Mouse (Mus musculus) bone marrow macrophage, adult 2 months (primary cell): Measurements from ENCODE around the gene Gm2174. TPM values are rescaled to one million over a fixed set of nuclear protein-coding genes. Genes with fewer than 3 reads are reported as not detected.

Experiments
- H3K27ac ChIP-seq: 2 replicates; pipeline ENCODE4 v1.5.1; 2012; ENCODE audit warnings: low read depth, low read length; ENCODE audit not compliant: insufficient read depth
- H3K4me1 ChIP-seq: 2 replicates; pipeline ENCODE4 v1.6.1; 2012; ENCODE audit warnings: low read length; ENCODE audit not compliant: control insufficient read depth, insufficient read depth
- H3K4me3 ChIP-seq: 2 replicates; pipeline ENCODE4 v1.5.1; 2012; ENCODE audit warnings: mild to moderate bottlenecking, low read length, moderate library complexity; ENCODE audit not compliant: insufficient read depth
- CTCF ChIP-seq: IDR thresholded peaks from 2 replicates; pipeline ENCODE4 v1.5.1; 2012; ENCODE audit warnings: low read depth, mild to moderate bottlenecking, low read length, moderate library complexity
- POLR2A ChIP-seq: IDR thresholded peaks from 2 replicates; pipeline ENCODE4 v1.6.1; 2012; ENCODE audit warnings: mild to moderate bottlenecking, low read depth, low read length, borderline replicate concordance
- polyA plus RNA-seq: library from polyadenylated mRNA; stranded (reverse); fragments of >200 nt; gene quantifications from 2 replicates; pipeline ENCODE4 v1.2.4, GENCODE M21; 2012; ENCODE audit not compliant: missing spikeins, insufficient read depth, insufficient read length

The Gm2174 gene
- polyA plus RNA-seq, 1 experiment: 6.1 TPM

DNA sequence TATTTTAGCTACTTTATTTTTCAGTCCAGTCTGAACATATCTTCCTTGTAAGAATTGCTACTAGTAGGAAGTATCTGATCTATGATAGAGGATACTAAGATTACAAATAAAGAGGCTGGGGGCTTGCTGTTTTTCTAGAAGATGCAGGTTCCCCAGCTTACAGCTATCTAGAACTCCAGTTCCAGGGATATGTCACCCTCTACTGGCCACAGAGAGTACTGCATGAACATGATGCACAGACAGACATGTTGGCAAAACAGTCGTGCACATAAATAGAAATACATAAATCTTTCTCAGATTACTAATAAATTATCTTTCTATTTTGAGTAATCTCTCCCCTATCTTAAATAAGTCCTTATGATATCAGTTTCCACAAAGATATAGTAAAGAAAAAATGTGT is 42.0 kb downstream of the Gm2174 start:
- TF ChIP-seq CTCF (no peak), POLR2A (no peak)
- Histone ChIP-seq H3K27ac (no peak overlapping the region), H3K4me1 (no peaks in the 10 kb centered on the region), H3K4me3 (no peak overlapping the region)

DNA sequence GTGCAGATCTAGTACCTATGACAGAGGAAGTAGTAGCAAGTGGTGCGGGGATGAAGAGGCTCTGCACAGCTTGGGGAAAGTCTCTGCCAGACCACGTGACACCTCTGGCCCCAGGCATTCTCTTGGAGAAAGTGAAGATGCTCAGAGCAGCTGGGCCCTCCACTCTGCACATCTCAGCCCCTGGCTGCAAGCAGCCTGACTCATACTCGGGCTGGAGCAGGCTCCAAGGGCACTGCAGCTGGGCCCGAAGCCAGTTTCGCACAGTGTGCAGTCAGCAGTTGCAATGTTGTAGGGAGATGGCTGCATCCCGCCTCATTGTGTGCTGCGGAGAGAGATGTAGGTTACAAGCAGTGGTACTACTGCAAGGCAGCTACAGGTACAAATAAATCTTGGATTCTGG is 49.5 kb downstream of the Gm2174 start:
- Histone ChIP-seq H3K4me1 (peaks cover 2% of the 10 kb centered on the region; the same call in 1 of the 2 replicates), H3K4me3 (no peak overlapping the region), H3K27ac (no peak overlapping the region)
- TF ChIP-seq CTCF (no peak), POLR2A (no peak)

Other genes starting within 250 kb of the Gm2174 start
- gene Gm773, start 235.1 kb upstream of the Gm2174 start, polyA plus RNA-seq: not detected in 2 replicates
- gene Zfp449, start 101.6 kb upstream of the Gm2174 start, polyA plus RNA-seq: 1.4 and 1.7 TPM in 2 replicates
- gene Smim10l2a, start 73.4 kb upstream of the Gm2174 start, polyA plus RNA-seq: not detected in 2 replicates
- 86.7 and 89.1 TPM in 2 replicates for gene Ints6l, start 6.9 kb downstream of the Gm2174 start, polyA plus RNA-seq
- not detected in 2 replicates for gene Gm10477, start 76.8 kb downstream of the Gm2174 start, polyA plus RNA-seq
- gene Gm648, start 101.6 kb downstream of the Gm2174 start, polyA plus RNA-seq: not detected in 2 replicates
- gene Mmgt1, start 150.1 kb downstream of the Gm2174 start, polyA plus RNA-seq: 11.3 and 14.9 TPM in 2 replicates
- 19.2 and 21.6 TPM in 2 replicates for gene Slc9a6, start 161.8 kb downstream of the Gm2174 start, polyA plus RNA-seq